Mouse (Mus musculus) large intestine, adult 2 months (tissue): ENCODE results near the gene Zfp618. TPM values are rescaled to one million over a fixed set of nuclear protein-coding genes. Genes with fewer than 3 reads are reported as not detected.

Source experiments
- DNase-seq: peaks from one replicate; pipeline ENCODE4 v3.0.0-alpha.2; 2012; ENCODE audit warnings: low read depth, low spot score
- WGBS: fragments of 180-500 bp; shearing (Covaris S2); methylation state at CpG from one replicate; pipeline ENCODE4 v1.1.7; 2018; 5-methylcytosine and 5-hydroxymethylcytosine counted together
- polyA plus RNA-seq: library from polyadenylated mRNA; depleted of rRNA; stranded (reverse); fragments of >200 nt; gene quantifications from 2 replicates; pipeline ENCODE4 v1.2.3, GENCODE M21; 2012

Gene Zfp618
- polyA plus RNA-seq, 1 experiment, result 0.42 TPM

DNA sequence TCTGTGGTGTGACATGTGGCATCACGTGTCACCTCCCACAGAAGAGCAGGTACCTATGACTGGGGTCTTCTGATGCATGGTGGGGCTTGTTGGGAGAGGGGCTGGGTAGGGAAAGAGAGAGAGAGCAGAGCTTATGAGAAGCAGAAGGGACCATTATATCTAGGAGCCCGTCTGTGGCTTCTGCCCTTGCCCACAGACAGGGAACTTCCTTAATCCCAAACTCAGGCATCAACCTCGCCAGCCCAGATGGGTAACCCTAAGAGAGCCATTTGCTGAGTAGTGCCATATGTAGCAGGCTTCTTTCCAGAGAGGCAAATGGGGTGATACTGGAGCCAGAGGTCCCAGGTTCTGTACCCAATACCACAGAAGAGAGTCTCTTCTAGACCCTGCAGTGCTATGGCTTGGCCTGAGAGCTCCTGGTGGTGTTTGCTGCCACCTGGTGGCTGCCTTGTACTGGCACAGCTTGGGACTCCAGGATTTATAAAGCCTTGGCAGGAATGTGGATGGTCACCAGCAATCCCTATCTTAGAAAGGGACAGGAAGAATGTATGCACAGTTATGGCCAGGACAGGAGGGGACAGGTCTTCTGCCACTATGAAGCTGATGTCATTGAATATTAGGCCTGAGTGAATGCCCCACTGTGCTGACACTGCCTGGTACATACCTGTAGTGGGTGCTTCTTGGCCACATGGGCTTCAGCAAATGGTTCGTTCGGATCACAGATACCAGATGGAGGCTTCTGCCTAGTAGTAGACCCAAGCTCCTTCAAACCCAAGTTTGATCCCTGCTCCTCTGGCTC lies 153.5 kb downstream of the Zfp618 start:
- WGBS, result 89% methylated on average over 5 of the region's 5 CpGs
- DNase-seq, result peak; percentile 36

DNA sequence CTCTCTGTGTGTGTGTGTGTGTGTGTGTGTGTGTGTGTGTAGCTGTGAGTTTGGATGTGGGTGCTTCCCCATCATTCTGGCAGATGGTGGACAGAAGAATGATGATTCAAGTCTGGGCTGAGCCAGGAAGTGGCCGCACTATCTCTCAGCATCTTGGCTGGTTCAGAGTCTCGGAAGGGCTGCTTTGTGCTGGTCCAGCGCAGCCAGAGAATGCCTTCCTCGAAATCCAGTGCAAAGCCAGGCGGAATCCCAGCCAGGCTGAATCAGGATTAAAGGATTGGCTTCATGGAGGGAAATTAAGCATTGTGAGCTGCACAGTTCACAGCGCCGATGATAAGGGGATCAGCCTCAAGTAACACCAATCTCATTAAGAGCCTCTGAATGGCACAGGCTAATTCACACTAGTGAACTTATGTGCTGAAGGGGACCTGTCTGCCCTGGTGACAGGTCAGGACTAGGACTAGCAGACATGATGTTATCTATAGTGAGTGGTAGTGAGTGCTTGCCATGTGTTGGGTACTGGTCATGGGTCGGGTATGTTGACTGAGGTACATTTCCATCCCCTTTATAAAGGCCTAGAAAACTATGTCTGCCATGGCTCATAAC lies 159.6 kb downstream of the Zfp618 start:
- 89% methylated on average over 8 of the region's 8 CpGs for WGBS
- no peak for DNase-seq

DNA sequence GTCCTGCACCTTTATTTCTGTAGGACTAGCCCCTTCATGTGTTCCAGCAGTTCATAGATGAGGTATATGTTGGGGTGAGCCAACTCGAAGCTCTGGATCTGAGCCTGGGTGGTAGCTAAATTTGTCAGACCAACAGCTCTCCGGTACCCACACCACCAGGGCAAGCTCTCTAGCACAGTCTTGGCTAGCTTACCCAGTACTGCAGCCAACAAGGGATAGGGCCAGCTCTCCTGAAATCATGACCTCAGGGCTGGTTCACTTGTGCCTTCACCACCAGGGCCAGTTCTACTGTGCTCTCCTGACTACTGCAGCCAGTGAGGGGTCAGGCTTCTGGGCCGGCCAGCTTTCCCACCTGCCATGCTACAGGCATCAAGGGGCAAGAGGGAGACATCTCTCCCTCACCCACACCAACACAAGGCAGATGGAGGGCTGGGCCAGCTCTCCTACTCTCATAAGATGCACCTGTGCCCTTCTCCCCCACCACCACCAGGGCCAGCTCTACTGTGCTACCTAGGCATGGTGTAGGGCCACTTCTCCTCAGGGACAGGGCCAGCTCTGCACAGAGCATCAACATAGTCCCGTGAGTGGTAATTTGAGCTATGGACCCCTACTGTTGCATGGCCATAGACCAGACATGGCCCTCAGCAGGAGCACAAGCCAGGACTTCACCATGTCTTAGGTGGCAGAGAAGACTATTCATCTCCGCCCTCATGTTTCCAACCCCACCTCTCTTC lies 164.7 kb downstream of the Zfp618 start:
- no peak for DNase-seq
- WGBS, result 97% methylated on average over 5 of the region's 5 CpGs

DNA sequence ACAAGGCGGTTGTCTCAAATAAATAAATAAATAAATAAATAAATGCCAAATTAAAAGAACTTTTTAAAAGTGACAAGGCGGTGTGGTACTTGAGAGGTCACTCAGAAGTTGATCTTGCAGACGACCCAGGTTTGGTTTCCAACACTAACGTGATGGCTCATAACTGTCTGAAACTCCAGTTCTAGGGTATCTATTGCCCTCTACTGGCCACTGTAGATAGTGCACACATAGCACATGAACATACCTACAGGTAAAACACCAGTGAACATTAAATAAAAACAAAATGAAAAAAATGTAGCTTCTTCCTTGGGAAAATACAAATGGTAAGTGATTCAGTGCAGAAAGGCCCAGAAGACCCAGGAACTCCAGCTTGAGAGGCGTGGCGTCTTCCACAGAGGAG lies 181.9 kb downstream of the Zfp618 start:
- WGBS, result 98% methylated on average over 6 of the region's 6 CpGs
- no peak for DNase-seq

DNA sequence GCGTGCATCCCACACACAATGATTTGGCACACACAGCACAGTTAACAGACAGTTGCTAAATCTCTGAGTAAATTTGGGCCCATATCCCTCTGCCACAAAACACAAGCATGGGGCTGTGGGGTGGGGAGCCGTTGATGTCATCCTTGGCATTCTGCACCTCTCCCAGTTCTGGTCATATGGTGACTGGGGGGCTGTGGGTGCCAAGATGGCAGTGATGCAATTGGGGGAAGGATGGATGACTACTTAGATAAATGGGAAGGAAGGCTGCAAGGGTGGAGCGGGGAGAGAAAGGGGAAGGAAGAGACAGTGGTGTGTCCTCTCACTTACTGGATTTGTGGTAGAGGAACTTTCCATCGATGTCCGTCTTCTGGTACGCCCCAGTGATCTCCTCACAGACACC lies 185.8 kb downstream of the Zfp618 start:
- 86% methylated on average over 6 of the region's 6 CpGs for WGBS
- DNase-seq, result no peak

DNA sequence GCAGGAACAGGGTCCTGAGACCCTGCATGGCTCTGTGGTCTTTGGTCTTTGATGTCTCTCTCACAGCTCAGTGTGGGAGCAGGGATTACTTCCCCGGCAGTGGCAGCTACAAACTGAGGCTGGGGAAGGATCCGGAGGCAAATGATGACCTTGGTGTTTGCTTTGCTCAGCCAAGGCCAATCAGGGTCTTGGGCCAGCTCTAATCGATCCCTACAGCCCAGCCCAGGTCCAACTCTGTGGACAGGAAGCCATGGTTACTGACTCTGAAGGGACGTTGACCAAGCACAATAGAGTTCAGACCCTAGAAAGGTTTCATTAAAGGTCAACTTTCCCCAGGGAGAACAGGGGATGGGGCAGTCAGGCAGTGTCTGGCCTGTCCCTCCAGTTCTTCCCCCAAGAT lies 188.7 kb downstream of the Zfp618 start:
- 61% methylated on average over 4 of the region's 4 CpGs for WGBS
- no peak for DNase-seq

DNA sequence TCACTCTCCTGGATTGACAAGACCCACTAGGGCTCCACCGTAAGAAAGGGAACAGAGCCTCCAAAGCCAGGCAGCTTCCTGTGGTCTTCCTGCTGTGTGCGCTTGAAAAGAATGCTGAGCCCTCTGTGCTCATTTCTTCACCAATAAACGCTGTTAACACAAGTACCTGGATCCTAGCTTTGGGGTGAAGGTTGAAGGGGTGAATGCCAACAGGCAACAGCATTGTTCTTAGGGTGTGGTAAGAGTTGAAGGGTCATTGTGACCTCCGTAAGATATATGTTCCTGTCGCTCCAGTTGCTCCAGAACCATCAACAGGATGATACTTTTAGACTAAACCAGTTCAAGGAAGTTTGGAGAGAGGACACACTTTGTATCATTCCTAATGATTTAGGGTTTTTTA lies 189.3 kb downstream of the Zfp618 start, which contains the start of gene Ambp:
Gene Ambp (minus strand): TSS at position 101 of the 400 bp plus-strand sequence.
- DNase-seq, result no peak
- WGBS, result 53% methylated on average over 5 of the region's 5 CpGs

DNA sequence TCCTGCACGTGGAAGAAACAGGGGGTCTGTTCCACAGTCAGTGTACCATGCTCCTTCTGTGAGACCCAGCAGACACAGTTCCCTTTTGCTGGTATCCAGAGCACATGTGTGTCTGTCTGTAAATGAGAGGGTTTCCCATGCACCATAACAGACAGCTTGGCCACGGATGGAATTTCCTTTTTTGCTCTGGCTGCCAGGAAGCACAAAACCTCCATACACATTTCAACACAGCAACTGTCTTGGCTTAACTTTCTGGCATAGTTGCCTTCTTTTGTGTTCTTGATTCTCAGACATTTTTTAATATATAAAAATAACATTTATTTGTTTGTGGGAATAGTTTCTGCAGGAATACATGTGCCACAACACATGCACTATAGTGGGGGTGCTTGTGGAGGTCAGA lies 190.2 kb downstream of the Zfp618 start:
- DNase-seq, result no peak
- WGBS, result 54% methylated on average over 2 of the region's 2 CpGs

DNA sequence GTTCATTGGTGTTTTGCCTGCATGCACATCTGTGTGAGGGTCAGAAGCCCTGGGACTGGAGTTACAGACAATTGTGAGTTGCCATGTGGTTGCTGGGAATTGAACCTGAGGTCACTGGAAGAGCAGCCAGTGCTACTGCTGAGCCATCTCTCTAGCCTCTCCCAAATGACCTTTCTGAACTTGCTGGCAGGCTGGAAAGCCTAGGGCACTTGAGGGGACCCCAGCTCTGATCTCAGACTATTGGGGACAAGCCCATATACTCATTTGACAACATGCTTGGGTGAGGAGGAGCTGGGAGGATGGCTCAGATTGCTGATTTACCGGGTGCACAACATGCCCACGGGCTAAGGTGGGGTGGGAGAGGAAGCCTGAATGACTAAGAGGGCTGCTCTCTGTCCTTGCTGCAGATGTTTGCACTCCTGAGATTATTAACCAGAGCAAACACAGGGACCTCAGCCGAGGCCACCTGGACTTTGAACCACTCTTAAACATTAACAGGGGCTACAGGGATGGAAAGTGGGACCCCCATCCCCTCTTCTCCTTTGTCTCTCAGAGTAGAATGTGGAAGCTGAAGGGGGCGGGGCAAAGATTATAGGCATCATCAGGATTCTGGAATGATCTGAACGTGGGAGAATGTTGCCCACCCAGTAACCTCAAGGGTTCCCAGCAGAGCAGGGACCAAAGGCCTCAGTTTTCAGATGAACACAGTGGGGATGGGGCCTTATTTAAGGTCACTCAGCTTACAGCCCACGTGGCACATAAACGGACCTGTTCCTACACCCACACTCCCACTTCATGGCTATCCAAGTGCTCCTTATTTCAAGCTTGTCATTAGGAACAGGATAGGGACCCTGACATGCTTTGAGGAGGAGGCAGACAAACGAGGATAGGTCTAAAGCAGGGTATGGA lies 191.6 kb downstream of the Zfp618 start:
- DNase-seq, result peak; percentile 36
- WGBS, result 25% methylated on average over 8 of the region's 8 CpGs

DNA sequence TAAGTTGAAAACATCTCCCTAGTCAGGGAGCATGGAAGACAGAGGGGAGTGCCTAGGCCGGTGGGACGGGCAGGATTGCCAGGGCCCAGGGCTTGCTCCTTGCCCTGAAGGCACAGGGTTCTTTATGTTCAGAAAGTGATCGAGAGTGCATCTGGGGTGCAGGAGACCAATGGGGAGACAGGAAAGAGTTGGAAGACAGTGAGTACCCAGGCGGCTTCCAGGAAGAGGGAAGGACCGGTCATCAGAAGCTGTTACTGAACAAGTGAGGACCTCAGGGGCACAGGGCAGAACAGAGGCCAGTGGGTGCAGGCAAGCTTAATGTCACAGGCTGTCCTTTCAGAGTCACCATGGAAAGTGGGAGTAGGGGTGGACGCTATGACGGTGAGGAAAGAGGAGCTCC lies 192.8 kb downstream of the Zfp618 start:
- WGBS, result 83% methylated on average over 7 of the region's 7 CpGs
- no peak for DNase-seq

DNA sequence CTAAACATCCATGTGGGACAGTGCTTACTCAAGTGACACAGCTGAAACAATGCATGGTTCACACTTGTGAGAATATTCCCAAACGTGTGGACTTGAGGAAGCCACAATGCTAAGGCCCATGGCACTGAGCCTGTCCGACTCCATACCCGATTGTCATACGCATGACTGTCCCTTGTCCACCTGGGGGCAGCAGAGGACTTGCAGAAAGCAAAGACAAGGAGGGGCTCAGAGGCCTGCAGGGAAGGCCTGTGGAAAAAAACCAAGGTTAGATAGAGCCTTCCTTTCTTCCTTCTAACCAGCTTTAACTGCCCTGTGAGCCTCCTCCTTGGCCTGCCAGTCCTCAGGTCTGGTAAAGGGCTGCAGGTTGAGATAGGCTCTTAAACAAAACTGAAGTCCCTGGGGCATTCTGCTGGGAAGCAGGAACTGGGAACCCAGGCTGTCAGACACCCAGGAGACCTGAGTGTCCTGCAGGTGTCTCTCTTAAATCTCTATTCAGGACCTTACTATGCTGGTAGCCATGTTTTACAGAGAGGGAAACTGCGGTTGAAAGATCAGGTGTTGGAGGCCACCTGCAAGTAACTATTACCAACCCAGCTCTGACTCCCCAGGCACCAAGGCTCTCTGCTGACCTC lies 193.7 kb downstream of the Zfp618 start:
- peak; percentile 73 for DNase-seq
- WGBS, result 7% methylated on average over 5 of the region's 5 CpGs

DNA sequence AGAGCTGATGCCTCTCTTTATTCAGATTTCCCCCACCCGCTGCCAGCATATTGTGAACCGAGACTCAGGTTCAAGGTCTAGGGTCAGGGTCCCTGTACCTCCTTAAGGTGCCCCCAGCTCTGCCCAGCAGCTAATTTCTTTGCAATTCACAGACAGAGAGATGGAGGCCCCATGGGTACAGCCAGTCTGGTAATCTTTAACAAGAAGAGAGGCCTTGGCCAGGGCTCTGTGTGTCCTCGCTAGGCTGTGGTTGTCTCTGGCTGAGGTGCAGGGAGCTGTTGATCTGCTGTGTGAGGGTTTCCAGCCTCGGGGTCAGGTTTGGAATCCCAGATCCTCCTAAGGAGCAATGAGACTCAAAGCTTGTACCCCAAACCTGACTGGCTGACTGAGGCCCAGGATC lies 200.3 kb downstream of the Zfp618 start:
- 77% methylated on average over 4 of the region's 4 CpGs for WGBS
- DNase-seq, result no peak

DNA sequence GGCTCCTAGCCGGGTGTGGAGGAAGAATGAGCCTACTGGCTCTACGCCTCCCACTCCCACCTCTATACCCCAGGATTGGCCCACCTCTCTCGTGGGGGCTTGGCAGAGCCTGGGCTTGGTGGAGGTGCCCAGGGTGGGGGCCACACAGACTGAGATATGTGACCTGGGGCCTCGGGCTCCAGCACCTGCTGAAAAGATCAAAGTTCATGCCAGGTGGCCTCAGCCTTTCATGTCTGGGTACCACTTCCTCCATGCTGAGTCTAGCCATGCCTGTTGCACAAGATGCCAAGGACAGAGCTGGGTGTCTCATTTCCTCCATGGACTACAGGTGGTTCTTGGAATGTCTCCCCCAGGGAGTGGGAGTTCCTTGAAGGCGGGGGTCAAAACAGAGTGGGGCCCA lies 200.9 kb downstream of the Zfp618 start:
- 56% methylated on average over 5 of the region's 5 CpGs for WGBS
- DNase-seq, result no peak

DNA sequence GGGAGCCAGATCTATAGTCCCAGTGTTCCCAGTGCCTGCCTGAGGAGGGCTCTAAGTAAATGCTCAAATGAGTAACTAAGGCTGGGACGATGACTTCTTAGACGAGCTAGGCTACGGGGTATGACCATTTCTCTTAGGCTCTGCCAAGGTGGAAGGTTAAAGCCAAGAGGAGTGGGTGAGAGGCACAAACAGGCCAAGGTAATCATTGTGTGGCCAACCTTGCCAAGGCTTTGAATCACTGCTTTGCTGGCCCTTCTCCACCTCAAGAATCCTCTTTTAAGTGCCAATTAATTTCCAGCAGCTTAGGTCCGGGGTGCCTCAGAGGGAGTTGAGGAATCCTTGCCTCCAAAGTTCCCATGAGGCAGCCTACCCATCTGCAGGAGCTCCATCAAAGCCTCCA lies 204.7 kb downstream of the Zfp618 start:
- WGBS, result 55% methylated on average over 4 of the region's 4 CpGs
- DNase-seq, result no peak

DNA sequence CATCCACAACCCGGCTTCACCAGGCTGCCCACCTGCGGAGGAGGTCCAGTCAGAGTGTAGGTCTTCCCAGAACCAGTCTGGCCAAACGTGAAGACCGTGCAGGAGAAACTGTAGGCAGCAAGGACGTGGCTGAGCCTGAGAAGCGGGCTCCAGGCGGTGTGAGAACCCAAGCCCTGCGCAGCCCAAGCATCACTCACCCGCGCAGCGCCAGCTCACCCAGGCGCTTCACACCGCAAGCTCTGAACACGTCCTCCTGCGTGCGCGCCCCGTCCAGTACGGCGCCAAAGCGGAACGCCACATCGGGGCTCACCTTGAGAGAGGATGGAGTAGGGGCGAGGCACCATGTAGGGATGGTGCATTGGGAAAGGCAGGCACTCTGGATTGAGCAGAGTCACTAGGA lies 205.7 kb downstream of the Zfp618 start:
- no peak for DNase-seq
- 29% methylated on average over 24 of the region's 24 CpGs for WGBS

DNA sequence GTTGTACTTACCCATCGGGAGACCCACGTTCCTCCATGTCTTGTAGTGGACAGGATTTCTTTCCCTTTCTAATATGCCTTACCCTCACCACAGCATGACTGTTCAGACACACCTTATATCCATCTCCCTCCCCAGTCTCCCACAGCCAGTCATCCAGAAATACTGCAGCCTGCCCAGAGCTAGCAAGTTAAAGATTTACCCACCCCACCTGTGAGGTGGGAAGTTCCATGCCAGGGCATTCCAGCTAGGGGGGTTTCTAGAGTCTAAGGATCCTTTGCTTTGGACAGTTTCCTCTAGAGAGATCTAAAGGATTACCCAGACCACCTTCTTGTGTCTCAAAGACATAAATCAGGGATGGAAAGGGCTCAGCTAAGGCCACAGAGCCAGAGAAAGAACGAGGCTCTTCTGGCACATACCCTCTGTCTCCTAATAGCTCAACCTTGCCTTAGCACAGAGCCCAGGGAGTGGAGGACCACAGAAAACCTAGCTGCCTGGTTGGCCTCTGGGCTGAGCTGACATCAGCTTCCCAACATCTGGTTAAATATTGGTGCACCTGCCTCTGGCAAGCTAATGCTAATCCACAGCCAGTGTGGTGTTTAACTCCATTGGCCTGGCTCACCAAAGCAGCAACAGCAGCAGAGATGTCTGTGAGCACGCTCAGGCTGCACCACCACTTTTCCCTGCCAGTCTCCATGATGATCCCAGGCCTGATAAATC lies 206.8 kb downstream of the Zfp618 start, which contains the start of gene Kif12:
Gene Kif12 (minus strand): TSS at position 163 of the 717 bp plus-strand sequence.
- 27% methylated on average over 4 of the region's 4 CpGs for WGBS
- peak; percentile 38 for DNase-seq

DNA sequence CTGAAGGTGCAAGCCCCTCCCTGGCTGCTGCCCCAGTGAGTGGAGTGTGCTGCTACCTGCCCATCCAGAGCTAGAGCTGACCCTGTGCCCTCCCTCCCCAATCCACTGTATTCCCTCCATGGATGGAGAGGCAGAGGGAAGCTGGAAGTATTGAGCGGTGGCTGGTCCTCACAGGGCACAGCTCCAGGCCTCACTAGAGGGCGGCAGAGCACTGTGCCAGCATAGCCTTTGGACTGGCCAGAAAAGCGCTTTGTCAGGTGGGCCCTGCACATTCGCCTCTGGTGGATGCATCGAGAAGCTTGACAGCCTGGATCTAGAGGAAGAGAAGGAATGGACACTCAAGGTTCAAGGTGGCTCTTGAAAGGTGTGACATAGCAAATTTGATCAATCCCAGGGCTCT lies 216.2 kb downstream of the Zfp618 start:
- no peak for DNase-seq
- 20% methylated on average over 5 of the region's 5 CpGs for WGBS

DNA sequence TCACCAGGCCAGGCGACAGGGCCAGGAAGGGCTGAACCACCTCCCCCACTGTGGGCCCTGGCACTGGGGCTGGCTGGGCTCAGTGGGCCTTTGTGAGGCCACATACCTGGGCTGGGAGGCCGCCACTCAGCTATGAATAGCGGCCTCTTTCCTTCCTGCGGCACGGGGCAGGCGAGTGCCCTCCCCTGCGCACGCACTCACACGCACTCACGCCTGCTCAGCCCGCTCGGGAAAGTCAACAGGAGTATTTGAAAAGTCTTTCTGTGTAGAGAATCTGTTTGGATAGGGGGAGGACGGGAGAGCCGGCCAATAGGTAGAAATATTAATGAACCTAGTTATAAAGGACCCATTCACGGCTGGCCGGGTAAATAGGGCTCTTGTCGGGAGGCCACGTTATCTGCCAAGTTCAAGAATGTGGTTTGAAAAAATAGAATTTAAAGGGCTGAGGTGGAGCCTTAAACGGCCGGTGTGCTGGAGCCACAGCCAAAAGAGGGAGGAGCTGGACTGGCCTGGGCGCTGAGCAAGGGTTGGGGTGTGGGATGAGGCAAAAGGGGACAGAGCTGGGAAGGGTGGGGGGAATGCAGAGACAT lies 221.0 kb downstream of the Zfp618 start:
- 31% methylated on average over 21 of the region's 21 CpGs for WGBS
- no peak for DNase-seq
